Mouse (Mus musculus) inflammation-experienced regulatory T-cells (primary cell): ENCODE results near the gene Gm27029. TPM values are rescaled to one million over a fixed set of nuclear protein-coding genes. Genes with fewer than 3 reads are reported as not detected.

Experiments used
- polyA plus RNA-seq, 2 experiments: library from polyadenylated mRNA; unstranded; fragments of 100-300 nt; shearing (Covaris generic); gene quantifications; one replicate each; pipeline ENCODE4 v1.2.1; 2017

The Gm27029 gene
- polyA plus RNA-seq = 1 to 10 TPM; 1.5 to 3.9 TPM

DNA sequence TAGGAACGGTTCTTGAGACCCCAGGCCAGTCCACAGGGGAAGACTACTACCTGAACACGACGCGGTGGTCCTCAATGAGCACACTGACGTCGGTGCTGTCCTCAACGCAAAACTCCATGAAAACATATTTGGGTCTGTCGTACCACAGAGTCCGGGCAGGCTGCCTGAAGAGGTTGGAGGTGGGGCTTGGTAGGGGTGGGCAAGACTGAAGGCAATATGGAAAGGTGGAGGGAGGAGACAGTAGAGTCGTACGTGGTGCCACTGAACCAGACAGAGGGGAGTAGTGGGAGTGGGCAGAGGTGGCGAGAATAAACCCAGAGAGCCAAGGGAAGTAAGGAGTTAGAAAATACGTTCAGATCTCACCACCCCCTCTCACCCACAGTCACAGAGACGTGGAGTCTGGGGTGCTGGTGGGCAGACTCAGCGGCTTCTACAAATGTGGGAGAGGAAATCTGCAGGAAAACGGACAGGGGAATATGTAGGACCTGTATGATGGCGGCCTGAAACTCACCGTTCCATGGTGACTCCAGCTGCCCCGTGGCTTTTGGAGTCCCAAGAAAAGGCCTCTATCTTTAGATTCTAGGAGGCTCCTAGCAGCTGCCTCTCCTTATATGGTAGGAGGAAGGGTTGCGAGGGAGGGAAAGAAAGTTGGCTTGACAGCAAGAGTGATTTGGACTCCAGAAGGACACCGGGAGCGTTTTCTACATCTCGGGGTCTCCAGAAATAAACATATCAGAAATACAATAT, at the start of gene Gm27029:
TSS of gene Gm27029 (minus strand) at position 692 of the 747 bp plus-strand sequence.

GRCm38 (mm10) chr11:101465869-101466551, 41.4 kb upstream of the Gm27029 start, which contains the start of gene Vat1:
TSS of gene Vat1 (minus strand) at chr11:101466230.

GRCm38 (mm10) chr11:101464211-101465100, 39.9 kb upstream of the Gm27029 start, which contains the start of gene Rnd2:
TSS of gene Rnd2 (plus strand) at chr11:101464999.

DNA sequence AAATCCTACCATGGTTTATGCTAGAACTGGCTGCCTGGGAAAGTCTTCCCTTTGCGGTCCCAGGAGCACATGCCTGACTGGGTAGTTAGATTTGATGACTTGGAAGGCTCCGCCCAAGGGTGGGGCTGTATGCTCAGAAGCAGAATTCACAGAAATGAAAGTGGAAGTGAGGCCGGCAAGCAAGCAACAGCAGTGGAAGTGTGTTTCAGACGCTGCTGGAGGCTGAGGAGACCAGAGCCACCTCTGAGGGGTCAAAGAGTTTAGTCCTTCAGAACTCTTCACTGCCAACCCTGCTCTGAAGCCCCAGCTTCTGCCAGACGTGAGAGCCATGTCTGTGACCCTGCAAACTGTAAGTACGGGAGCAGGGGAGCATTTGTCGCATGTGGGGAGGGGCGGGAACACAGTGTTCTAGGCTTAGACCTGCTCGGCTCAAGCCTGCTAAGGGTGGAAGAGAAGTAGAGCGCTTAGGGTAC, 23.7 kb upstream of the Gm27029 start, which contains the start of gene Ifi35:
TSS of gene Ifi35 (plus strand) at position 134 of the 473 bp plus-strand sequence.

DNA sequence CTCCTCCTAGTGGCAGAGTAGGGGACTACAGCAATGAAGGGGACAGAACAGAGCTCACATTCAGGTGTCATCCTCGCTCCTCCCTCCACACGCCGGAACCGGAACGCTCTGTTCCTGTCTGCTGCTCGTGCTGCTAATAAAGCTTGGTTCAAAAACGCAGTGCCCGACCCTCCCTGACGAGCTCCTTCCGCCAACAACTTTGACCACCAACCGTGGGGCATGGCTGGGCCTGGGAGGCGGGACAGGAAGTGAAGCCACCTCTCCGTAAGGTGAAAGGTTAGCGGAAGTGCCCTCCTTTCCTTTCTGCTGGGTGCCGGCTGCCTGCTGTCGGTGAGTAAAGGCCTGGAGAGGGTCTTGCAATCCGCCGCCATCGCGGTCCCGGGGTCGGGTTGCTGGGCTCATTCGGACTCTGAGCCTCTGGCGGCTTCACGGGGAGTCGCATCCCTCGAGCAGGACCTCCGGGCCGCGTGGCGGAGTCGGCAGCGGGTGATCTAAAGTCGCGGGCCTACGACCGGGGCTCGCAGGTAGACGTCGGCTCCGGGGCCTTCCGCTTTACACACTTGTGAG, 17.6 kb upstream of the Gm27029 start, which contains the start of gene Rpl27:
TSS of gene Rpl27 (plus strand) at position 172 of the 567 bp plus-strand sequence.

DNA sequence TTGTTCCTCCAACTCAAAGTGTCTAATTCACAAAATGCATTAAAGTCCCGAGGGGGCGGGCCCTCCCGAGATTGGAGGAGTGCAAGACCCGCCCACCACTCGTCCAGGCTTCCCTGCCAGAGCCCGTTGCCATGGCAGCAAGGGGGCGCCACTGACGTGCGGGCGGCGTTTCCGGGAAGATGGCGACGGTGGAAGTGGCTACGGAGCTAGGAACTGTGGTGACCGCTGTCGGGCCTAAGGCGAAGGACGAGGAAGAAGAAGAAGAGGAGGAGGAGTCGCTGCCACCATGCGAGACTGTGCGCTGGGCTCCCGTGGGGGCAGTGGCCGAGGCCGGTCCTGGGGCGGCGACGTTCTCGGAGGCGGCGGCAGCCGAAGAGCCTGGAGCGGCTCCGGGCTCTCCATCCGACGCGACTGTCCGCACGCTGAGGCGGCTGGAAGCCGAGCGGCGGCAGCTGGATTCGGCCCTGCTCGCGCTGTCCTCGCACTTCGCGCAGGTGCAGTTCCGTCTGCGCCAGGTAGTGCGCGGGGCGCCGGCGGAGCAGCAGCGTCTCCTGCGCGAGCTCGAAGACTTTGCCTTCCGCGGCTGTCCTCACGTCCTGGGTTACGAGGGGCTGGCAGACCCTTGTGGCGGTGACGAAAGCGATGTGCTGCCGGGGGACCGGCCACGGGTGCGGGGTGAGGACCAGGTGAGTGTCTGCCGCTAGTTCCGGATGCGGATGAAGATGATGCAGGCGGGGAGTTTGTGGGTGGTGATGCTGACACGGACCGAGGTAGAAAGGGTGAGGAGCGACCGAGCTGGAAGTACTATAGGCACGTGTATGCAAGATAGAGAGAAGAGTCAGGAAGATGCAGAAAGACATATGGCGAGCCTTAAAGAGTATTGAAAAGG, 573 bp upstream of the Gm27029 start, which contains the start of the genes Rundc1 and Ptges3l:
TSS of gene Rundc1 (plus strand) at position 161 of the 889 bp plus-strand sequence.
TSS of gene Ptges3l (minus strand) at position 409 of the 889 bp plus-strand sequence.

DNA sequence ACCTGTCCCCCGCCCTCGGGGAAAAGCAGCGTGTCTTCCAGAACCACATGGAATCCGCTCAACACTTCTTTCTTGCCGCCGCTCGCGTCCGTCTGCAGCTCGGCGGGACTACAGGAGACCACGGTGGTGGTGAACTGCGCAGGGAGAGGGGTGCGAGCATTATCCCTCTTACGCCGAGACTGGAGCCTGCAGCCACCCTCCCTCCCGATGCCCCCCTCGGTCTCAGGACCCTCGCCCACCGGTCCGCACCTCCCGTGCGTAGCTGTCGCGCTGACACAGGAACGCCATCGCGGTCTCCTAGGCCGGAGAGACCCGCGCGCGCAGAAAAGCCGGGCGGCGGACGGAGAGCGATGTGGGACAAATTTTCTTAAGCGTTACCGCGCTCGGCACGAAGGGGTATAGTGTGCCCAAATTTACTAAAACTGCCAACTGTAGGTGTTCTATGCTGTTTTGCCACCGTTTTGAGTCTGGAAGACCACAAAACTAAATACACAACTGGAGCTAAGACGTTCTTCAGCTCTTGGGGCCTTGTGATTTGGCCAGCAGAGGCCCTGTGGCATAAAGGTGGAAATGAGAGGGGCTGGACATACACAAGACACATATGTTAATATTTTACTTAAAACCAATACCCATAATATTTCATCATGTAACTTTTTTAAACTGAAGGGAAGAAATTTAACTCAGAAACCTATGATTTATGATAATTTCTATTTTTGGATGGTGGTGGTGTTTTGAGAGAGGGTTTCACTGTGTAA, 7.3 kb downstream of the Gm27029 start, which contains the start of gene Aarsd1:
TSS of gene Aarsd1 (minus strand) at position 515 of the 755 bp plus-strand sequence.

DNA sequence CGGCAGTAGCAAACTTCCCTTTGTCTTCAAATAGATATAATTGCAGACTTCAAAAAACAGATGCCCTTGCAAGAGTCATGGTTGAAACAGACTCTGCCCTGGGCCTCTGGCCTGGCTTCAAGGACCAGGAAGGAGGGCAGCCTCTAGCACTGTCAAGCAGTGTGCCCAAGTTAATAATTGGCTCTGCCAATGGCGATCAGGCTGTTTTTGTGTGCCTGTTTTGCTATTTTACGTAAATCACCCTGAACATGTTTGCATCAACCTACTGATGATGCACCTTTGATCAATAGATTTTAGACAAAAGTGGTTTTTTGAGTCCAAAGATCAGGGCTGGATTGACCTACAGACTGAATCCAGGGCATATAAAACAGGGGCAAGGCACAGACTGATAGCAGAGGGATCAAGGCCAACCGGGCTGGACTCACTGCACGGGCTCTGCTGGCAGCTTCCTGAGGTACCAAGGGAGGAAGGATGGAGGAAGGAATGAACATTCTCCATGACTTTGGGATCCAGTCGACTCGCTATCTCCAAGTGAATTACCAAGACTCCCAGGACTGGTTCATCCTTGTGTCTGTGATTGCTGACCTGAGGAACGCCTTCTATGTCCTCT, 57.2 kb downstream of the Gm27029 start, which contains the start of gene G6pc:
TSS of gene G6pc (plus strand) at position 236 of the 610 bp plus-strand sequence.

Other genes with a start within 250 kb of the Gm27029 start
- gene Ccr10, start 249.4 kb downstream of the Gm27029 start, polyA plus RNA-seq = 1 to 10 TPM in 1 of 2 experiments, under 1 TPM in 1; 0.70 to 5.0 TPM
- gene Ezh1, start 198.3 kb downstream of the Gm27029 start, polyA plus RNA-seq = 10 to 100 TPM; 66.9 to 83.4 TPM
- 1 to 10 TPM in 1 of 2 experiments, not detected in 1; 1.3 TPM for gene Ramp2, start 178.8 kb downstream of the Gm27029 start, polyA plus RNA-seq
- gene Vps25, start 171.1 kb downstream of the Gm27029 start, polyA plus RNA-seq = 100 to 1,000 TPM; 145 to 147 TPM
- 1 to 10 TPM; 2.7 to 2.9 TPM for gene Wnk4, start 164.2 kb downstream of the Gm27029 start, polyA plus RNA-seq
- 1 to 10 TPM in 1 of 2 experiments, under 1 TPM in 1; 0.90 to 1.2 TPM for gene Cntd1, start 145.8 kb downstream of the Gm27029 start, polyA plus RNA-seq
- gene Coa3, start 145.7 kb downstream of the Gm27029 start, polyA plus RNA-seq = 100 to 1,000 TPM; 101 to 110 TPM
- 100 to 1,000 TPM; 184 to 206 TPM for gene Becn1, start 122.5 kb downstream of the Gm27029 start, polyA plus RNA-seq
- gene Psme3, start 108.6 kb downstream of the Gm27029 start, polyA plus RNA-seq = 100 to 1,000 TPM; 161 to 164 TPM
- gene Aoc2, start 99.7 kb downstream of the Gm27029 start, polyA plus RNA-seq = 1 to 10 TPM; 3.5 to 4.0 TPM
- under 1 TPM; 0.09 to 0.12 TPM for gene Aoc3, start 94.2 kb downstream of the Gm27029 start, polyA plus RNA-seq
- gene G6pc, start 57.2 kb downstream of the Gm27029 start, polyA plus RNA-seq = not detected
- gene Aarsd1, start 7.2 kb downstream of the Gm27029 start, polyA plus RNA-seq = 10 to 100 TPM; 30.6 to 35.3 TPM
- 10 to 100 TPM; 28.1 to 38.0 TPM for gene Rundc1, start 289 bp upstream of the Gm27029 start, polyA plus RNA-seq
- gene Ptges3l, start 537 bp upstream of the Gm27029 start, polyA plus RNA-seq = 1 to 10 TPM; 4.3 to 5.1 TPM
- 100 to 1,000 TPM; 267 to 297 TPM for gene Rpl27, start 17.5 kb upstream of the Gm27029 start, polyA plus RNA-seq
- gene Ifi35, start 23.6 kb upstream of the Gm27029 start, polyA plus RNA-seq = 100 to 1,000 TPM; 165 to 180 TPM
- 1 to 10 TPM in 1 of 2 experiments, under 1 TPM in 1; 0.30 to 3.6 TPM for gene Rnd2, start 40.2 kb upstream of the Gm27029 start, polyA plus RNA-seq
- under 1 TPM; 0.70 to 0.72 TPM for gene Vat1, start 41.4 kb upstream of the Gm27029 start, polyA plus RNA-seq
- gene Brca1, start 127.2 kb upstream of the Gm27029 start, polyA plus RNA-seq = 1 to 10 TPM; 1.5 to 3.2 TPM
- gene Nbr1, start 127.4 kb upstream of the Gm27029 start, polyA plus RNA-seq = 100 to 1,000 TPM in 1 of 2 experiments, 10 to 100 TPM in 1; 96.3 to 115 TPM
- 10 to 100 TPM; 12.2 to 12.5 TPM for gene Tmem106a, start 157.4 kb upstream of the Gm27029 start, polyA plus RNA-seq
- 1 to 10 TPM in 1 of 2 experiments, under 1 TPM in 1; 0.29 to 1.6 TPM for gene Gm11634, start 174.5 kb upstream of the Gm27029 start, polyA plus RNA-seq
- gene Rdm1, start 202.4 kb upstream of the Gm27029 start, polyA plus RNA-seq = 10 to 100 TPM; 54.0 to 80.1 TPM
- 1 to 10 TPM; 2.0 to 8.3 TPM for gene Arl4d, start 240.7 kb upstream of the Gm27029 start, polyA plus RNA-seq